Mouse (Mus musculus): ENCODE results near the gene Enpp1. TPM values are rescaled to one million over a fixed set of nuclear protein-coding genes. Genes with fewer than 3 reads are reported as not detected.

The Enpp1 gene
- polyA plus RNA-seq, 1 experiment from 2014 or later, result 0.54 TPM

DNA sequence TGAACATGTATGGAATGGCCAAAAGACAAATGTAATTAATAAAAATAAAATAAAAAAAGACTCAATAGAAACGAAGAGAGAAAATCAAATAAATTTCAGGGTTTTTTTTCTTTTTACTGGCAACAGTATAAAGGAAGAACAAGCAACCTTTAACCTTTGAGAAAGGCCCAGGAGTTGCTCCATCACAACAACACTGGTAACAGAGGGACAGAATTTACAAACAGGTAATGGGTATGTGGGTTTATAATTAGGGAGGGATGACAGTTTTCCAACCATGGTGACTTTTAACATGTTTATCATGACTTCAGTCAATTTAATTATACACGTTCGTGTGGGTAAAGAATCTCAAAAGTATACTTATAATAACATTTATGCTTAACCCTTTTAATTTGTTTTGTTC, 15.2 kb downstream of the Enpp1 start:
- ATAC-seq (ENCODE audit: insufficient read depth, low FRiP score, low TSS enrichment), result no peak
- no peaks in the 10 kb centered on the region for H3K27me3 ChIP-seq (ENCODE audit: control insufficient read depth, insufficient read depth, low read length)
- no peak for DNase-seq (ENCODE audit: low spot score)
- H3K4me1 ChIP-seq (ENCODE audit: control insufficient read depth, insufficient read depth, low read length), result no peaks in the 10 kb centered on the region
- no peak overlapping the region for H3K4me3 ChIP-seq (ENCODE audit: low read depth, low read length)
- H3K4me2 ChIP-seq (ENCODE audit: low read depth), result no peak overlapping the region
- 92% methylated on average over 3 of the region's 3 CpGs for WGBS
- H3K9ac ChIP-seq (ENCODE audit: low read length), result no peak overlapping the region
- H3K36me3 ChIP-seq (ENCODE audit: control insufficient read depth, insufficient read depth, low read length), result no peaks in the 10 kb centered on the region
- no peaks in the 10 kb centered on the region for H3K9me3 ChIP-seq (ENCODE audit: control insufficient read depth, low read length)
- H3K27ac ChIP-seq (ENCODE audit: low read depth, low read length), result no peak overlapping the region

DNA sequence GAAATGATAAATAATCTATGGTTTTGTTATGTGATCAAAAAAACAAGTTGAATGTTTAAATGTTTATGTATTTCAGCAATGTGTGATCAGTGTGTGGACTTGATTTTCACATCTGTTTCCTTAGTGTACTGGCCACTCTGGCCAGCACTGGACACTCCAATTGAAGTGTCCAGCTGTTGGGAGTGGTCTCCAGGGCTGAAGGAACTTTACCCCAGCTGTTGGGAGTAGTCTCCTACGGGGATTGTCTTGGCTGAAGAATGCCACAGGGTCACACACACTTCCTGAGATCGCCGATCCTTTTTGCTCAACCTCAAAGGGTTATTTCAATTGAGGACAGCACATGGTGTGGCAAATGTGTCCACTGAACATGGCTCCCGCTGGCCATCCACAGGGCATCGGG, 16.2 kb downstream of the Enpp1 start:
- no peak for DNase-seq (ENCODE audit: low spot score)
- WGBS, result 68% methylated on average over 5 of the region's 5 CpGs

DNA sequence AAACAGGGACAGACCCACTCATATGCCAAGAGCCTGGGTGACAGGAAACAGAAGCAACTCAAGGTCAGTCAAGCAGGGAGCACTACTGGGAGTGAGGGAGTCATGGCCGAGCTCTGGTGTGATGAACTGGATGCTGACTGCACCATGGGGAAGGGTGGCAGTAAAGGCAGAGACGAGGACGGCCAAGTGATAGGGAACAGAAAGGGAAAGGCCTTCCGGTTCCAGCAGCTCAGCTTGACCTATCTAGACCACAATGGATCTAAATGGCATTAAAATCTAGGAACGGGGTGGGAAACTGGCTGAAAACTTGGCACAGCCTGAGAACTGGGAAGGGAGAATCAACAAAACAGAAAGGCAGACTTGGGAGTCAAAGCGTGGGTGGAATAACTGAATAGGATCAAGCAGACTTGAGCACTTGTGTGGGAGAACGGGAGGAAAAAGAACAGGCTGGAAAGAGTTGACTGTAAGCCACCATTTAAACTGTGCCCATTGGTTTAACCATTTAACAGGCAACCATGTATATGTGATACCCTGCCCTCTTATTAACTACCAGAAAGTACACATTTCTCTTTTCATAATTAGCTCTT, 29.3 kb downstream of the Enpp1 start:
- 86% methylated on average over 7 of the region's 7 CpGs for WGBS
- no peaks in the 10 kb centered on the region for H3K4me1 ChIP-seq (ENCODE audit: control insufficient read depth, insufficient read depth, low read length)
- no peak overlapping the region for H3K9ac ChIP-seq (ENCODE audit: low read length)
- H3K4me3 ChIP-seq (ENCODE audit: low read depth, low read length), result no peak overlapping the region
- no peaks in the 10 kb centered on the region for H3K27me3 ChIP-seq (ENCODE audit: control insufficient read depth, insufficient read depth, low read length)
- H3K36me3 ChIP-seq (ENCODE audit: control insufficient read depth, insufficient read depth, low read length), result no peaks in the 10 kb centered on the region
- no peaks in the 10 kb centered on the region for H3K9me3 ChIP-seq (ENCODE audit: control insufficient read depth, low read length)
- H3K4me2 ChIP-seq (ENCODE audit: low read depth), result no peak overlapping the region
- DNase-seq (ENCODE audit: low spot score) (no peak), ATAC-seq (ENCODE audit: insufficient read depth, low FRiP score, low TSS enrichment) (no peak)
- H3K27ac ChIP-seq (ENCODE audit: low read depth, low read length), result no peak overlapping the region

More for the DNA sequence above, 16.2 kb downstream of the Enpp1 start:
- no peaks in the 10 kb centered on the region for H3K9me3 ChIP-seq (ENCODE audit: control insufficient read depth, low read length)
- H3K4me1 ChIP-seq (ENCODE audit: control insufficient read depth, insufficient read depth, low read length), result no peaks in the 10 kb centered on the region
- no peak for ATAC-seq (ENCODE audit: insufficient read depth, low FRiP score, low TSS enrichment)
- H3K27ac ChIP-seq (ENCODE audit: low read depth, low read length), result no peak overlapping the region
- H3K9ac ChIP-seq (ENCODE audit: low read length), result no peak overlapping the region
- H3K27me3 ChIP-seq (ENCODE audit: control insufficient read depth, insufficient read depth, low read length), result no peaks in the 10 kb centered on the region
- H3K4me2 ChIP-seq (ENCODE audit: low read depth), result no peak overlapping the region
- no peaks in the 10 kb centered on the region for H3K36me3 ChIP-seq (ENCODE audit: control insufficient read depth, insufficient read depth, low read length)
- H3K4me3 ChIP-seq (ENCODE audit: low read depth, low read length), result no peak overlapping the region

DNA sequence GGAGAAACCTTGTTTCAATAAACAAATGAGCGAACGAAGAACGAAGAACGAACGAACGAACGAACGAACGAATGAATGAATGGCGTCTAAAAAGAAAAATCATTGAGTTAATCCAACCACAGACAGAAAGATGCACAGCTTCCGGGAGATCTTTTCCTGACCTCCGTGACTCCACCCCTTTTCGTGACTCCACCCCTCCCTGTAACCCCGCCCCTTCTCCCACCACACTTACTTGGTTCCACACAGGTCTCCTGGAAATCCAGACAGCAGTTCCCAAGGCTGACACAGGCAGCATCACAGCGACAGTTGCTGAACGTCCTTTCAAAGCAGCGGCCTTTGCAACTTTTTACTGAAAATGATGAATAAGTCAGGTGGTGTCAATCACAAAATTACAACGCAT, 34.3 kb downstream of the Enpp1 start:
- H3K9ac ChIP-seq (ENCODE audit: low read length), result no peak overlapping the region
- H3K4me3 ChIP-seq (ENCODE audit: low read depth, low read length), result no peak overlapping the region
- no peak overlapping the region for H3K27ac ChIP-seq (ENCODE audit: low read depth, low read length)
- no peaks in the 10 kb centered on the region for H3K9me3 ChIP-seq (ENCODE audit: control insufficient read depth, low read length)
- ATAC-seq (ENCODE audit: insufficient read depth, low FRiP score, low TSS enrichment) (no peak), DNase-seq (ENCODE audit: low spot score) (no peak)
- 92% methylated on average over 18 of the region's 18 CpGs for whole genome bisulfite sequencing
- no peaks in the 10 kb centered on the region for H3K4me1 ChIP-seq (ENCODE audit: control insufficient read depth, insufficient read depth, low read length)
- no peaks in the 10 kb centered on the region for H3K36me3 ChIP-seq (ENCODE audit: control insufficient read depth, insufficient read depth, low read length)
- no peak overlapping the region for H3K4me2 ChIP-seq (ENCODE audit: low read depth)
- H3K27me3 ChIP-seq (ENCODE audit: control insufficient read depth, insufficient read depth, low read length), result no peaks in the 10 kb centered on the region

DNA sequence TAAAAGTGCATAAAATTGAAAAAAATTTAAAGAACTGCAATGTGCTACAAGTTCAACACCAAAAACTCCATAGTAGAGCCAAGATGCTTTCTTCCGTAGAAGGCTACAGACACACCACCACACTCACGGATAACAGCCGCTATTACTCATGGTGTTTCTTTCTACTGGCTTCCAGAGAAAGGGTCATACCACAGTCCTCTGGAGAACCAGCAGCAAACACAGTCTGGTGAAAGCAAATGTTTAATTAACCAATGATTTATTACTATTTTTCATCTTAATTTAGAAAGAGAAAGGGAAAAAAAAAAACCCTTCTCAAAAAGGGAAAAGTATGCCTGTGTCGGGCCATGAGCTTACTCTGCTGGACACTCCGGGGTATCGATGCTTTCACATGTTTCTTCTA, 37.7 kb downstream of the Enpp1 start:
- WGBS, result 94% methylated on average over 6 of the region's 6 CpGs
- Histone ChIP-seq H3K27me3 (ENCODE audit: control insufficient read depth, insufficient read depth, low read length) (no peaks in the 10 kb centered on the region), H3K9me3 (ENCODE audit: control insufficient read depth, low read length) (no peaks in the 10 kb centered on the region), H3K9ac (ENCODE audit: low read length) (no peak overlapping the region), H3K4me2 (ENCODE audit: low read depth) (no peak overlapping the region), H3K36me3 (ENCODE audit: control insufficient read depth, insufficient read depth, low read length) (no peaks in the 10 kb centered on the region), H3K4me1 (ENCODE audit: control insufficient read depth, insufficient read depth, low read length) (no peaks in the 10 kb centered on the region), H3K4me3 (ENCODE audit: low read depth, low read length) (no peak overlapping the region), H3K27ac (ENCODE audit: low read depth, low read length) (no peak overlapping the region)
- ATAC-seq (ENCODE audit: insufficient read depth, low FRiP score, low TSS enrichment) (no peak), DNase-seq (ENCODE audit: low spot score) (no peak)

DNA sequence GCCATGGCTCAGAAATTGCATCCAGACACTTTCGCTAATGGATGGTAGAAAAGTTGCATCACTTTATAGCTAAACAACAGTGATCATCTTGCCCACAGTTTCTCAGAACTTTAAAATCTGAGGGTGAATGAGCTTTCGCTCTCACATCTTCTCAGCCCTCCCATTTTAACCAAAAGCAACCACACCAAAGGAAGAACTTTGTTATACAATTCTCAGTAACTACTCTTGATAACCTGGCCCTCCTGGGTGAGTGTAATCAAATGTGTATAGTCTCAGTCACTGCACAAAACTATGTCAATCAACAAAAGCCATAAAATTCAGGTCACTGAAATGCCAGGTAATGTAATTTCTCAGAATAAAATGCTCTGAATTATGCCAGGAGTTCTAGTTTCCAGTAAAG, 39.0 kb downstream of the Enpp1 start:
- no peak for ATAC-seq (ENCODE audit: insufficient read depth, low FRiP score, low TSS enrichment)
- 96% methylated on average over 2 of the region's 2 CpGs for WGBS

DNA sequence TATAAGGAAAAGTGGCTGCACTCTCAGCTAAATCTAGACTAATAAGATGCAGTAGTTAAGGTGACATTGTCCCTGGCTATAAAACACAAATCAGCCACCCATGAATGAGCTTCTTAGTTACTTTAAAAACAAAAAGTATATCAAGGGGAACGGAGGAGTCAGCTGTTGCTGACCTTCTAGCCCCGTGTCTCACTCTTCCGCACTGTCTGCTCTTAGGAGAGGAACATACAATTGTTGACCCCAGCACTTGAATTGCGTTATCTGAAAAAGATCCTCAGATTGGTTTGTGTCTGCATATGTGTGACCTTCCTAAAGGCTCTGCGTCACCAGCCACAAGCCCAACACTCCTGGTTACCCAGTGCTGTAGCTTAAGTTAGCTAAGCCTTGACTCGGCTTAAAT, 41.4 kb downstream of the Enpp1 start:
- no peaks in the 10 kb centered on the region for H3K9me3 ChIP-seq (ENCODE audit: control insufficient read depth, low read length)
- no peak overlapping the region for H3K4me2 ChIP-seq (ENCODE audit: low read depth)
- 90% methylated on average over 6 of the region's 6 CpGs for WGBS
- no peak overlapping the region for H3K9ac ChIP-seq (ENCODE audit: low read length)
- no peaks in the 10 kb centered on the region for H3K4me1 ChIP-seq (ENCODE audit: control insufficient read depth, insufficient read depth, low read length)
- no peak overlapping the region for H3K27ac ChIP-seq (ENCODE audit: low read depth, low read length)
- DNase-seq (ENCODE audit: low spot score) (no peak), ATAC-seq (ENCODE audit: insufficient read depth, low FRiP score, low TSS enrichment) (no peak)
- H3K36me3 ChIP-seq (ENCODE audit: control insufficient read depth, insufficient read depth, low read length), result no peaks in the 10 kb centered on the region
- no peak overlapping the region for H3K4me3 ChIP-seq (ENCODE audit: low read depth, low read length)
- no peaks in the 10 kb centered on the region for H3K27me3 ChIP-seq (ENCODE audit: control insufficient read depth, insufficient read depth, low read length)

More for the DNA sequence above, 39.0 kb downstream of the Enpp1 start:
- no peak overlapping the region for H3K4me2 ChIP-seq (ENCODE audit: low read depth)
- no peak for DNase-seq (ENCODE audit: low spot score)
- H3K4me3 ChIP-seq (ENCODE audit: low read depth, low read length), result no peak overlapping the region
- H3K36me3 ChIP-seq (ENCODE audit: control insufficient read depth, insufficient read depth, low read length), result no peaks in the 10 kb centered on the region
- H3K9me3 ChIP-seq (ENCODE audit: control insufficient read depth, low read length), result no peaks in the 10 kb centered on the region
- no peak overlapping the region for H3K27ac ChIP-seq (ENCODE audit: low read depth, low read length)
- no peaks in the 10 kb centered on the region for H3K27me3 ChIP-seq (ENCODE audit: control insufficient read depth, insufficient read depth, low read length)
- no peak overlapping the region for H3K9ac ChIP-seq (ENCODE audit: low read length)
- H3K4me1 ChIP-seq (ENCODE audit: control insufficient read depth, insufficient read depth, low read length), result no peaks in the 10 kb centered on the region

DNA sequence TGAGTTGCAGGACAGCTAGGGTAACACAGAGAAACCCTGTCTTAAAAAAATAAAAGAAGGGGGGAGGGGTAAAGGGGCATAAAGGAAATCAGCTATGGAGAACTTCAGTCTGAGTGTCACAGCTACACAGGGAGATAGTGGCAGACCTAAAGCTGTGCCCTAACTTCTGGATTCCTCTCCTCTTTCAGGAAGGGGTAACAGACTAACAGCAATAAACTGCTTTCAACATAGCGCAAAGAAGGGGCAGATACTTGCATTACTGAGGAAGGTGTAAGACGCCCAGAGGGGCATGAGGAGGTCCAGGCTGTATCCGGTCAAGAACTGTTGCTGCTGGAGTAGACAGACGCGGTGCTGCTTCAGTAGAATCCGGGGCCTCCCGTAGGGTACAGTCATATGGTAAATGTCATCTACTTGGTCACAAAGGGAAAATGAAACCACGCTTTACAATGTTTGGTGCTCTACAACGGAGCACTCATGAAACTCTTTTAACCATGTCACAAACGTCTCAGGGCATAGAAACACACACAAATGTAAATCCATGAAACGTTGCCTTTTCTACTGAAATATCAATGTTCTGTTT, 60.9 kb downstream of the Enpp1 start:
- no peak for ATAC-seq (ENCODE audit: insufficient read depth, low FRiP score, low TSS enrichment)
- 86% methylated on average over 11 of the region's 11 CpGs for WGBS
- Histone ChIP-seq H3K4me2 (ENCODE audit: low read depth) (no peak overlapping the region), H3K27ac (ENCODE audit: low read depth, low read length) (no peak overlapping the region), H3K27me3 (ENCODE audit: control insufficient read depth, insufficient read depth, low read length) (no peaks in the 10 kb centered on the region), H3K4me1 (ENCODE audit: control insufficient read depth, insufficient read depth, low read length) (no peaks in the 10 kb centered on the region), H3K9me3 (ENCODE audit: control insufficient read depth, low read length) (no peaks in the 10 kb centered on the region), H3K36me3 (ENCODE audit: control insufficient read depth, insufficient read depth, low read length) (no peaks in the 10 kb centered on the region), H3K9ac (ENCODE audit: low read length) (no peak overlapping the region), H3K4me3 (ENCODE audit: low read depth, low read length) (no peak overlapping the region)
- no peak for DNase-seq (ENCODE audit: low spot score)

DNA sequence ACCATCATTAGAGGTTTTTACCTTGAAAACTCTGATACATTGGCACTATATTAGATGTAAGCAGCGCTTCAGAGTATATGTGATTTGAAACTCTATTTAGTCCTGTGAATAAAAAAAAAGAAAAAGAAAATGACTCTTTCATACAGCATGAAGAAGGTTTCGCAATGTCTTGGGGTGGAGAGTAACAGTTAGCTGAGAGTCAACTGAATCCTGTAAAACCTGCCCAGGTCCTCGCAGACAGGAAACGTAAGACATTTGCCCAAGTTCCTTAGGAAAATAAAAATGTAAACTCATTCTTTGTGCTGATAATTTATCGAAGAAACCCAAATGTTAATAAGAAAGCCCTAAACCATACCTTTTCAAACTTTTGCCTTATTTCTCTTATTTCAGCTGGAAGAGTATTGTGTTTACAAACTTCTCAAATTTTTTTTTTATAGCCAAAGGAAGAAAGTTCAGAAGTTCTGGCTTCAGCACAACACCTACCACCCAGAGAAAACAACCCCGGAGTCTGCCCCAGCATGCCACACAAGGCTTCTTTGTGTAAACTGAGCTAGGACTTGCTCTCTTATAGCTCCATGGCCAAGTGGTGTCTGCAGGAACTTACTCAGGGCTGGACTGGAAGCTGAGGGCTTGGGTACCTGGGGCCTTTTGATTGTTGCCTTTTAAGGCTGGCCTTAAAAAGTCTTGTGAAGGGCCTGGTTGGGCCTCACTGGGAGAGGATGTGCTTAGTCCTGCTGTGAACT, 63.8 kb downstream of the Enpp1 start:
- H3K27me3 ChIP-seq (ENCODE audit: control insufficient read depth, insufficient read depth, low read length), result no peaks in the 10 kb centered on the region
- DNase-seq (ENCODE audit: low spot score), result no peak
- H3K9me3 ChIP-seq (ENCODE audit: control insufficient read depth, low read length), result no peaks in the 10 kb centered on the region
- H3K27ac ChIP-seq (ENCODE audit: low read depth, low read length), result no peak overlapping the region
- no peaks in the 10 kb centered on the region for H3K4me1 ChIP-seq (ENCODE audit: control insufficient read depth, insufficient read depth, low read length)
- no peak overlapping the region for H3K9ac ChIP-seq (ENCODE audit: low read length)
- no peak overlapping the region for H3K4me3 ChIP-seq (ENCODE audit: low read depth, low read length)
- no peak for ATAC-seq (ENCODE audit: insufficient read depth, low FRiP score, low TSS enrichment)
- no peaks in the 10 kb centered on the region for H3K36me3 ChIP-seq (ENCODE audit: control insufficient read depth, insufficient read depth, low read length)
- no peak overlapping the region for H3K4me2 ChIP-seq (ENCODE audit: low read depth)
- 80% methylated on average over 6 of the region's 6 CpGs for WGBS

Data from neural tube, embryonic 11.5 days (tissue).